Mouse (Mus musculus) C2C12 (cell line): ENCODE measurements at regions not wholly inside any gene's neighbourhood (a gene's known extent, or its start where the extent isn't known, plus 50 kb on each side); places are given as distances from the start of the nearest gene placed in this dataset.

ENCODE experiments used
- H3K27me3 ChIP-seq: one replicate; pipeline ENCODE4 v1.6.1; 2011; ENCODE audit not compliant: control insufficient read depth, insufficient read depth, insufficient read length
- H3K36me3 ChIP-seq: one replicate; pipeline ENCODE4 v1.6.1; 2011; ENCODE audit not compliant: control insufficient read depth, insufficient read depth
- H3K4me3 ChIP-seq: one replicate; pipeline ENCODE4 v1.5.1; 2011; ENCODE audit warnings: mild to moderate bottlenecking, control low read depth; ENCODE audit not compliant: poor library complexity, insufficient read depth, severe bottlenecking
- H3K79me2 ChIP-seq: one replicate; pipeline ENCODE4 v1.6.1; 2011; ENCODE audit not compliant: control insufficient read depth, insufficient read depth
- H3K79me3 ChIP-seq: one replicate; pipeline ENCODE4 v1.6.1; 2011; ENCODE audit warnings: low read depth, control low read depth
- H3ac ChIP-seq: one replicate; pipeline ENCODE3; 2011; ENCODE audit warnings: low read depth; ENCODE audit not compliant: control insufficient read depth, insufficient read length
- CEBPB ChIP-seq: IDR thresholded peaks from one replicate; pipeline ENCODE4 v1.6.1; 2011; ENCODE audit warnings: low read depth, mild to moderate bottlenecking, control low read depth, moderate library complexity
- CTCF ChIP-seq: IDR thresholded peaks from one replicate; pipeline ENCODE4 v1.5.1; 2011; ENCODE audit not compliant: control insufficient read depth, insufficient read depth, insufficient read length
- FOSL1 ChIP-seq: IDR thresholded peaks from one replicate; pipeline ENCODE4 v1.8.0; 2011; ENCODE audit warnings: mild to moderate bottlenecking, low read length; ENCODE audit not compliant: poor library complexity, insufficient read depth, severe bottlenecking
- MAX ChIP-seq: IDR thresholded peaks from one replicate; pipeline ENCODE4 v1.6.1; 2011; ENCODE audit warnings: mild to moderate bottlenecking, control low read depth
- MYOD1 ChIP-seq: IDR thresholded peaks from one replicate; pipeline ENCODE4 v1.6.1; 2011; ENCODE audit warnings: low read depth; ENCODE audit not compliant: control insufficient read depth, insufficient read length
- MYOG ChIP-seq: IDR thresholded peaks from one replicate; pipeline ENCODE4 v1.6.1; 2011; ENCODE audit not compliant: control insufficient read depth, insufficient read length; ENCODE audit errors: extremely low read depth
- USF1 ChIP-seq: IDR thresholded peaks from one replicate; pipeline ENCODE4 v1.6.1; 2011; ENCODE audit warnings: low read depth, mild to moderate bottlenecking, control low read depth, moderate library complexity

GRCm38 (mm10) chr1:52293393-52294099 lies 60.5 kb upstream of the Gls start:
- H3ac ChIP-seq = no peak overlapping the region
- H3K36me3 ChIP-seq = no peaks in the 10 kb centered on the region
- H3K27me3 ChIP-seq = peaks cover 6% of the 10 kb centered on the region
- H3K79me2 ChIP-seq = no peaks in the 10 kb centered on the region
- H3K4me3 ChIP-seq = no peak overlapping the region
- TF ChIP-seq USF1 = no peak
- no peak for TF ChIP-seq FOSL1
- no peak for TF ChIP-seq MYOD1
- no peak for TF ChIP-seq CTCF
- no peak for TF ChIP-seq CEBPB
- TF ChIP-seq MYOG = no peak
- no peak for TF ChIP-seq MAX
- no peaks in the 10 kb centered on the region for H3K79me3 ChIP-seq
